Mouse (Mus musculus) myocyte (in vitro differentiated cells): ENCODE measurements around the gene Traf3. TPM values are rescaled to one million over a fixed set of nuclear protein-coding genes. Genes with fewer than 3 reads are reported as not detected.

ENCODE experiments used
- H3K27me3 ChIP-seq: one replicate; pipeline ENCODE4 v1.6.1; 2011; ENCODE audit not compliant: control insufficient read depth, insufficient read depth, insufficient read length
- H3K36me3 ChIP-seq: one replicate; pipeline ENCODE4 v1.6.1; 2011; ENCODE audit not compliant: control insufficient read depth, insufficient read depth
- H3K4me2 ChIP-seq: one replicate; pipeline ENCODE4 v1.6.1; 2011; ENCODE audit warnings: low read depth, control low read depth
- H3K4me3 ChIP-seq: one replicate; pipeline ENCODE4 v1.5.1; 2011; ENCODE audit warnings: mild to moderate bottlenecking, control low read depth, moderate library complexity
- H3K79me2 ChIP-seq: one replicate; pipeline ENCODE4 v1.6.1; 2011; ENCODE audit not compliant: control insufficient read depth, insufficient read depth
- H3ac ChIP-seq: one replicate; pipeline ENCODE4 v1.6.1; 2011; ENCODE audit not compliant: control insufficient read depth, insufficient read length
- CEBPB ChIP-seq: IDR thresholded peaks from 2 replicates; pipeline ENCODE4 v1.6.1; 2011; ENCODE audit warnings: mild to moderate bottlenecking, moderate library complexity; ENCODE audit not compliant: poor library complexity, insufficient read depth, severe bottlenecking
- E2F4 ChIP-seq: IDR thresholded peaks from one replicate; pipeline ENCODE4 v1.6.1; 2011; ENCODE audit warnings: mild to moderate bottlenecking, control low read depth, moderate library complexity; ENCODE audit not compliant: insufficient read depth
- MAX ChIP-seq: IDR thresholded peaks from one replicate; pipeline ENCODE4 v1.6.1; 2011; ENCODE audit warnings: low read depth, mild to moderate bottlenecking, control low read depth
- MYOD1 ChIP-seq, 3 experiments: IDR thresholded peaks; one replicate each; pipeline ENCODE4 v1.6.1; 2011; ENCODE audit warnings: control low read depth in 2 of 3, low read depth in 2 of 3, mild to moderate bottlenecking in 2 of 3, moderate library complexity in 1 of 3; ENCODE audit not compliant: insufficient read length in 2 of 3, control insufficient read depth in 1 of 3
- MYOG ChIP-seq, 3 experiments: IDR thresholded peaks; one replicate each; pipeline ENCODE4 v1.6.1; 2011; ENCODE audit warnings: control low read depth in 2 of 3, low read depth in 2 of 3, mild to moderate bottlenecking in 2 of 3; ENCODE audit not compliant: insufficient read length in 2 of 3, control insufficient read depth in 1 of 3, insufficient read depth in 1 of 3
- POLR2A ChIP-seq: IDR thresholded peaks from one replicate; pipeline ENCODE4 v1.6.1; 2011; ENCODE audit warnings: low read depth, mild to moderate bottlenecking, control low read depth, moderate library complexity; ENCODE audit not compliant: insufficient read length
- POLR2AphosphoS2 ChIP-seq: IDR thresholded peaks from one replicate; pipeline ENCODE4 v1.6.1; 2011; ENCODE audit warnings: low read depth, control low read depth; ENCODE audit not compliant: insufficient read length
- REST ChIP-seq: IDR thresholded peaks from one replicate; pipeline ENCODE4 v1.6.1; 2011; ENCODE audit warnings: mild to moderate bottlenecking, control low read depth, moderate library complexity; ENCODE audit not compliant: insufficient read depth, insufficient read length
- SRF ChIP-seq: IDR thresholded peaks from one replicate; pipeline ENCODE4 v1.6.1; 2011; ENCODE audit warnings: low read depth; ENCODE audit not compliant: control insufficient read depth, insufficient read length
- TCF12 ChIP-seq: IDR thresholded peaks from one replicate; pipeline ENCODE4 v1.6.1; 2011; ENCODE audit warnings: mild to moderate bottlenecking, control low read depth; ENCODE audit not compliant: poor library complexity, insufficient read depth, severe bottlenecking
- TCF3 ChIP-seq: IDR thresholded peaks from one replicate; pipeline ENCODE4 v1.6.1; 2011; ENCODE audit warnings: low read depth, control low read depth; ENCODE audit not compliant: insufficient read length
- USF1 ChIP-seq: IDR thresholded peaks from one replicate; pipeline ENCODE4 v1.6.1; 2011; ENCODE audit warnings: low read depth, mild to moderate bottlenecking, control low read depth, moderate library complexity
- polyA plus RNA-seq: library from polyadenylated mRNA; unstranded; fragments of >200 nt; fragmentation: generic; extraction: Trizol; gene quantifications from one replicate; pipeline ENCODE4 v1.2.1, GENCODE M21; 2012; ENCODE audit warnings: missing spikeins

Gene Traf3
- polyA plus RNA-seq, 1 experiment: 8.7 TPM

GRCm38 (mm10) chr12:111149495-111150235, 16.5 kb upstream of the Traf3 start:
- Histone ChIP-seq H3K79me2 (no peaks in the 10 kb centered on the region), H3K27me3 (no peaks in the 10 kb centered on the region), H3K4me3 (no peak overlapping the region), H3K36me3 (no peaks in the 10 kb centered on the region), H3K4me2 (no peak overlapping the region), H3ac (no peak overlapping the region)
- no peak for TF ChIP-seq POLR2AphosphoS2
- TF ChIP-seq MYOD1 (IDR thresholded peaks at IDR 0.05; ENCODE audit: control insufficient read depth in 1 of 3, insufficient read length in 2 of 3, low read depth in 2 of 3): no peak
- TF ChIP-seq MYOG (IDR thresholded peaks at IDR 0.05; ENCODE audit: control insufficient read depth in 1 of 3, insufficient read depth in 1 of 3, insufficient read length in 2 of 3, low read depth in 2 of 3): no peak
- TF ChIP-seq TCF12: no peak
- no peak for TF ChIP-seq SRF

GRCm38 (mm10) chr12:111150236-111150596, 16.0 kb upstream of the Traf3 start:
- H3K79me2 ChIP-seq: no peaks in the 10 kb centered on the region
- no peak overlapping the region for H3K4me2 ChIP-seq
- no peaks in the 10 kb centered on the region for H3K27me3 ChIP-seq
- no peak for TF ChIP-seq TCF12
- TF ChIP-seq MYOD1 (IDR thresholded peaks at IDR 0.05; ENCODE audit: control insufficient read depth in 1 of 3, insufficient read length in 2 of 3, low read depth in 2 of 3): no peak
- TF ChIP-seq MYOG (IDR thresholded peaks at IDR 0.05; ENCODE audit: control insufficient read depth in 1 of 3, insufficient read depth in 1 of 3, insufficient read length in 2 of 3, low read depth in 2 of 3): no peak
- TF ChIP-seq POLR2A: no peak
- TF ChIP-seq MAX: no peak
- no peak for TF ChIP-seq POLR2AphosphoS2
- TF ChIP-seq REST: no peak
- TF ChIP-seq TCF3: no peak
- no peak for TF ChIP-seq SRF
- TF ChIP-seq USF1: no peak
- no peak for TF ChIP-seq E2F4
- no peak overlapping the region for H3K4me3 ChIP-seq
- H3ac ChIP-seq: no peak overlapping the region
- no peaks in the 10 kb centered on the region for H3K36me3 ChIP-seq

DNA sequence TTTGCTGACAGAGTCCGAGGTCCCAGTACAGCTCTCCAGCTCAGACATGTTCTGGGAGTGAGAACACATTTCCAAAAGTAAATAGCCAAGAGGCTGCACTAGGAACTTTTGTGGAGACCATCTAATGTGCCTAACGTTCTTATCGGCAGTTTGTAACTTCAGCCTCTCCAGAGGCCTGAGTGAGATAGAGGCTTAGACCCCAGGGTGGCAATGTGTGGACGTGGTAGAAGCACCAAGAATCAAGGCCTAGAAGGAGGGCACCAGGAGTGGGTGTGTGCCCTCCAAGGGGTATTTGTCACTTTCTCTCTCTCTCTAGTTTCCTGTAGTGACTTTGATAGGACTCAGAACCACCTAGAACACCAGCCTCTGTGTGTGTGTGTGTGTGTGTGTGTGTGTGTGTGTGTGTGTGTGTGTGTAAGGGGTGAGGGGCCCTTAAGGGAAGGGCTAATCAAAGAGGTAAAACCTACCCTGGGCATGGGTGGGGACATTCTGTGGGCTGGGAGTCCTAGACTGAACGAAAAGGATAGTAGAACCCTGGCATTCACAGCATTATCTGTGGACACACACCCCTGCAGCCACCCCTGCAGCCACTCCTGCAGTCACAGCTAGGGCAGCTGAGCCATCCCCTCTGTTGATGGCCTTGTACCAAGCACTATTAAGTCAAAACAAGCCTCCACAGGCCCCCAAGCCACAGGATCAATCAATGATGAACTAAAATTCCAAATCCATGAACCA, 14.6 kb upstream of the Traf3 start:
- Histone ChIP-seq H3K27me3 (no peaks in the 10 kb centered on the region), H3ac (no peak overlapping the region)
- TF ChIP-seq POLR2A: no peak
- no peak for TF ChIP-seq SRF
- TF ChIP-seq MYOD1 (IDR thresholded peaks at IDR 0.05; ENCODE audit: control insufficient read depth in 1 of 3, insufficient read length in 2 of 3, low read depth in 2 of 3): no peak
- no peak for TF ChIP-seq REST

DNA sequence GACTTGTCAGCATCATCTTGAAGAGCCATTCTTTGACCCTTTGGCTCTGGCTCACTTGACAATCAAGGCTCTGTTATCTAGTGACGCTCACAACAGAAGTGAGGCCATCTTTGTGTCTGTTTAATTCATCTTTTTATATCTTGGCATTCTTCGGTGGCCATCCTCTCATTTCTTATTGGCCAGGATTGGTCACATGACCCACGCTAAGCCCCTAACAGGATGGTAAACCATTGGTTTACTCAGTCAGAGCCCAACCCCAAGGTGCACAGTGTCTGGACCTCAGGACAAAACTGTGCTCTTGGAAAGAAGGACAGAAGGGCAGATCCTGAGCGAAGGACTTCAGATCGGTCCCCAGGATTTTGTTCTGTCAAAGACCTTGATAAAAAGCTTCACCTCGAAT, 13.6 kb upstream of the Traf3 start:
- Histone ChIP-seq H3K36me3 (no peaks in the 10 kb centered on the region), H3ac (no peak overlapping the region), H3K4me3 (no peak overlapping the region), H3K4me2 (no peak overlapping the region), H3K27me3 (no peaks in the 10 kb centered on the region), H3K79me2 (no peaks in the 10 kb centered on the region)
- TF ChIP-seq CEBPB (no peak), MYOG (IDR thresholded peaks at IDR 0.05; ENCODE audit: control insufficient read depth in 1 of 3, insufficient read depth in 1 of 3, insufficient read length in 2 of 3, low read depth in 2 of 3) (no peak), SRF (no peak), REST (no peak), USF1 (no peak), MAX (no peak), TCF3 (no peak), TCF12 (no peak), MYOD1 (IDR thresholded peaks at IDR 0.05; ENCODE audit: control insufficient read depth in 1 of 3, insufficient read length in 2 of 3, low read depth in 2 of 3) (no peak), POLR2A (no peak), POLR2AphosphoS2 (no peak), E2F4 (no peak)

More for the DNA sequence above, 14.6 kb upstream of the Traf3 start:
- Histone ChIP-seq H3K4me3 (no peak overlapping the region), H3K4me2 (no peak overlapping the region), H3K36me3 (no peaks in the 10 kb centered on the region), H3K79me2 (no peaks in the 10 kb centered on the region)
